Mouse (Mus musculus) mouse trophoblast stem cell (cell line): ENCODE data around the gene Dyx1c1.

ENCODE experiments used
- in situ Hi-C, 2 experiments: fragments of 300-500 bp; cut with MseI, MboI; formaldehyde crosslinking; loops; 2 replicates in 1 of 2; 3 replicates in 1 of 2; pipeline ENCODE4 v1.15.1; 2025

The Dyx1c1 gene

DNA sequence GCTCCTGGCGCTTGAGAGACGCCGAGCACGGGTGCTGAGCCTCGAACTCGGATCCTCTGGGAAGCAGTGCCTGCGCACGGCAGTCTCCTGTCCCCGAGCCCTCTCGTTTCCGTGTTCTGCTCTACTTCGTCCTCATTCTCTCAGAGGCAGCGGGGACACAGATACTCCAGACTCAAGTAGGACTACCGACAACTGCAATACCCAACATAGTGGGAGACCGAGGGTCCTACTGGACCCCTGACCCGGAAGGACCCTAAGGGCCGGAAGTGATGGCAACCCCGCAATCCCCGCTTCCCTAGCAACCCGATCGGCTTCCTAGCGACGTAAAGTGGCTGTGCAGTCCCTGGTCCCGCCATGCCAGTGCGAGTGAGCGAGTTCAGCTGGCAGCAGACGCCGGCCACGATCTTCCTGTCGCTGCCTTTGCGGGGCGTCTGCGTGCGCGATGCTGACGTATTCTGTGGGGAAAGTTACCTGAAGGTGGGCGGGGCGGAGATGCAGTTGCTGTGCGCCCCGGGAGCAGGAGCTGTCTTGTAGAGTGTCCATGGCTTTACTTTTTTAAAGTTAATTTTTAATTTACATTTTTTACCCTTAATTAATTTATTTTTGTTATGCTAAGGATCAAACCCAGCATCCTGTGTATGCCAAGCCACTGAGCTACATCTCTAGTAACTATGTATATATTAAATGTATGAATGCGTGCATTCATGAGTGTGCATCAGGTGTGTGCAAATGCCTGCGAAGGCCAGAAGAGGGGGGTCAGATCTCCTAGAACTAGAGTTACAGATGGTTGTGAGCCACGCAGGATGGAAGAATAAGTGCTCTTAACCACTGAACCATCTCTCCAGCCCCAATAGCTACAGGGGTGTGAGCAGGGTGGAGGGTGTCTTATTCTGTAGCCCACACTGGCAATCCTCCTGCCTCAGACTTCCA, at the start of gene Dyx1c1, which contains the start of gene Gm44503:
Dyx1c1 (plus strand) TSS at position 265 of the 930 bp plus-strand sequence.
Gm44503 (plus strand) TSS at position 332 of the 930 bp plus-strand sequence.
- in situ Hi-C loops: no loop called here

DNA sequence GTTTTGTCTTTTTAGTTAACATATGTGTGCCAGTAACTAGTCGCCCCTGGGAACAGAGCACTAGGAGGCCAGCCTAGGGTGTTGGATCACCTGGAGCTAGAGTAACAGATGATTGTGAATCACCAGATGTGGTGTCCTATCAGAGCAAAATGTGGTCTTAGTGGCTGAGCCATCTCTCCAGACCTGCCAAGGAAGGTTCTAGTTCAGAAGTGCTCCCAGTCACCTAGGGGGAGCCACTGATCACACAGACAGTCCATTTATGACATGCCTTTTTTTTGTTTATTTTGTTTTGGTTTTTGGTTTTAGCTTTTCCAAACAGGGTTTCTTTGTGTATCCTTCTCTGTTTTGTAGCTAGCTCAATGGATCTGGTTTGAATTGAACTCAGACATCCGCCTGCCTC, 47.2 kb upstream of the Dyx1c1 start:
- in situ Hi-C loops: no loop called here

DNA sequence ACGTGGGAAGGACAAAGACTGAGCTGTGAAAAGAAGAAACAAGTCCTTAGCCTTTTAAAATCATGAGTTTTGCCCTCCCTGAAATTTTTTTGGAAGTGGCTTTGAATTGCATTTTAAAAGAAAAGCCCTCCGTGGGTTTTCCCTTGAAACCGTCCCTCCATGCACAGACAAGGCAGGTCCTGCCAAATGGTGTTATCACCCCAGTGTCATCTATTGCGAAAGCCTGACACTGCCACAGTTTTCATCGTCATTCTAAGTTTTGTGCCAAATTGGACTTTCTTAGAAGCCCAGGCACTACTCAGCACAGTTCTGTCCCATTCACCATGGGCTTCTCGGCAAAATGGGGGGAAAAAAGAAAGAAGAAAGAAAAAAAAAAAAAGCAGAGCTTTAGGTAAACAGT, 45.0 kb upstream of the Dyx1c1 start:
- in situ Hi-C loops: no loop called here

DNA sequence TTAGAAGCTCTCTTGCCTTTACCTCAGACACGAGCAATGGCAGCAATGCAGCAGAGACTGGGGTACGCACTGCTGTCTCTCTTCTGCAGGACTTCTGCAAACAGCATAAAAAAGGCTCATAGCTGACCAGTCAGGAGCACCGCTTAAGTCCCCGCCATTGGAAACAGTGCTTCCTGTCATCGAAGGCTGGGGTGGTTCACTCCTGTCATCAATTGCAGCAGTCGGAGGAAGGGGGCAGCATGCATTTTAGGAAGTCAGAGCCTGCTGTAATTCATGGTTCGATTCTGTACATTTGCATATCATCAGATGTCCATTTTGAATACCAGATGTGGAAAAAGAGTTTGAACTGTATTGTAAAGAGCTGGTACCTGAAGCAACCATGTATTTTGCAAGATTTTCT, 42.9 kb upstream of the Dyx1c1 start:
- in situ Hi-C loops: no loop called here

DNA sequence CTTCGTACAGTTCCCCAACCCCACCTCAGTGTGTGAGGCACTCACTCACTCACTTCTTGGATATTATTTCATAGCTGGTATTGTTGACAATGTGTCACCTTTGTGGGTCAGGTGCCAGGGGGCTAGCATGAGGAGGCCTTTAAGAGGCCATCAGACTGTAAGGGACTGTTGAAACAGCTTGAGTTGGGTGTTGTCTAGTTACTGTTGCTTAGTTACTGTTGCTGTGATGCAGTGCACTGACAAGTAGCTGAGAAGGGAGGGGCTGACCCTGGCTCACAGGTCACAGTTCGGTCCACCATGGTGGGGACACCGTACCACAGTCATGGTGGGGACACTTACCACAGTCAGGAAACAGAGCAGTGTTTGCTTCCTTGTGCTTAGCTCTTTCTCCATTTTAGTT, 35.5 kb upstream of the Dyx1c1 start:
- in situ Hi-C loops: no loop called here

DNA sequence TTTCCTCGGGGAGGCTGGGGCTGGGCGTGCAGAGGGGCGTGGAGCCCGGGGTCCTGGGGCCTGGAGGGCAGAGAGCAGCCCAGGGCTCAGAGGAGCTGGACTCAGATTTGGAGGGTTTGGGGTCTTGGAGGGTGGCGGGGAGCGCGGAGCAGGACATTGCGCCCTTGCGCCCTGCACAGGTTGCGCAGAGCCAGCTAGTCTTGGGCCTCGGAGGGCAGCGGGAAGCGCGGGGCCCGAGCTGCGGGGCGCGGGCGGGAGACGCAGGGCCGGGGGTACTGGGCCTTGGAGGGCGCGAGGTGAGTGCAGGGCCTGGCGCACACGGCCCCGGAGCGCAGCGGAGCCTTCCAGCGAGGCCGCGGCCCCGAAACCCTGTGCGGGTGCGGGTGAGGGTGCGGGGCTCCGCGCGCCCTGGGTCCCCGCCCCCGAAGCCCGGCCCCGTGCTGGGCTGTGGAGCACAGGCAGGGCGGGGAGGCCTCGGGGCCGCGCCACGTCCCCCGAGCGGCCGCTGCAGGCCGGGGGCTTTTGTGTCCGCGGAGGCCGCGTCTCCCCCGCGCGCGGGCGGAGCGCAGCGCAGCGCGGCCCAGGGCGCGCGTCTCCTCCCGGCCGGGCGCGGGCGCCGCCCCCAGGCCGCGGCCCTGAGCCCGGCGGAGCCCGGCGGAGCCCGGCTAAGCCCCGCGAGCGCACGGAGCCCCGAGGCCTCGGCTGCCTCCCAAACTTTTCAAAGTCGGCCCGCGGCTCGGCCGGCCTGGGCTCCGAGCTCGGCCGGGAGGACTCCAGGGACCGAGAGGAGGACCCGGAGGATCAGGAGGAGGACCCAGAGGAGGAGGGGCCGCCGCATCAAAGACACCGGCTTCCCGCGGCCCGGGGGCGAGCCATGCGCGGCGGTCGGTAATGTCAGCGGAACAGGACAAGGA, 33.3 kb upstream of the Dyx1c1 start, which contains the start of gene Pygo1:
Pygo1 (plus strand) TSS at position 625 of the 914 bp plus-strand sequence.
- in situ Hi-C loops: no loop called here

DNA sequence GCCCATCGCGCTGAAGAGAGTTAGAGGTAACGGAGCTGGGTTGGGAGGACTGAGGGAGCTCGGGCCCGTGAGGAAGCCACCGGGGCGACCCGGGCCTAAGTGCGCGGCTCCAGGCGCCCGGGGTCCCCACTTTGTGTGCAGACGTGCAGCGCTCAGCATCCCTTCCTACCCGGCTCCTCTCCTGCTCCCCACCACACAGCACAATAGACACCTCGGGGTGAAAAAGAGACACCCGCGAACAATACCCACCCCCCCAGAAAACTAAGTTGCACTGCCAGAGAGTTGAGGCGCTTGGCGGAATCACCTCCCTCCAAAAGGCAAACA, 32.7 kb upstream of the Dyx1c1 start:
- in situ Hi-C loops: no loop called here

DNA sequence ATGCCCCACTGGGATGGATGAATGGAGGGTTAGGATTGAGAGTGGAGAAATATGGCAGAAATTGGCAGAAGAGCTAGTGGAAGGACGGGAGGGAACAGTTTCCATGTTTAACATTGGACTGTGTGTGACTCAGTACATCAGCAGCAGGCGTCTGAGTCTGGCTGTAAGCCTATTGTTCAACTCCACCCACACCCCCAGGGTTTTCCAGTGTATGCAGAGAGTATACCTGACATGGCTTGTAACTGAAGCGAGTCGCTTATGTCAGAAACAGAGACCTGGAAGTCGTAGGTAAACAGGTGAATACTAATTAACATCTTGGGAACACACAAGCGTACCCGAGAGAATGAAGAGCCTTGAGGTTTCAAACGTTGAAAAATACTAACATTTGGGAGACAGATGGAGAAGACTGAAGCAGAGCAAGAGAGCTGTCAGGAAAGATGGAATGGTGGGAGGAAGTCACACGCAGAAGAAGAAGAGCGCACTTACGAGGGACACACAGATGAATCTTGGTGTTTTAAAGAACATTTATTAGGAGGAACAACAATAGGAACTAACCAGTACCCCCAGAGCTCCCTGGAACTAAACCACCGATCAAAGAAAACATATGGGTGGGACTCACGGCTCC, 27.3 kb upstream of the Dyx1c1 start:
- in situ Hi-C loops: no loop called here

DNA sequence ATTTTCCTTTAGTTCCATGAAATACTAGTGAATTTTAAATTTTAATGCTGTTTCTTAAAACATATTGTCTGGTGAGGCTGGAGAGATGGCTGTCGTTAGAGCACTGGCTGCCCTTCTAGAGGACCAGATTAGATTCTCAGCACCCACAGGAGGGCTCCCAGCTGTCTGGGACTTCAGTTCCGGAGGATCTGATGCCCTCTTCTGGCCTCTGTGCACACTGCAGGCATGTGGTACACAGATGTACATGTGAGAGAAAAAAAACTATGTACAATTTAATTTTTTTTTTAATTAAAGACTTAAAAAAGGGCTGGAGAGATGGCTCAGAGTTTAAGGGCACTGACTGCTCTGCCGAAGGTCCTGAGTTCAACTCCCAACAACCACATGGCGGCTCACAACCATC, 23.3 kb upstream of the Dyx1c1 start:
- in situ Hi-C loops: no loop called here

DNA sequence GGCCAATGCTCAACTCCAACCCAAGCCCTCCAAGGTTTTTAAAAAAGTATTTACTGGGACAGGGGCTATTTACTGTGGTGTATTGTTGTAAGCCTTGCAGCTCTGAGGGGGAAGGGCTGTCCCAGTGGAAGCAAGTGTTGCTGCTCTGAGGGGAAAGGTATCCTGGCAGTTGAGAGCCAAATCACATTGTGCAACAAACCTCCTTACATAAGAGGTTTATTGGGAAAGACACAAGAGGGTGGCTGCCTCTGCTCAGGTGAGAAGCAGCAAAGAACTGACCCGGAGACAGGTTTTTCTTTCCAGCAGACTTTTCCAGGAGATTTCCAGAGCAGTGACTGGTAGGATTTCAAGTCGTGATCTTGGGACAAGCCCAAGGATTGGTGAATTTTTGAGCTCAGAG, 22.3 kb upstream of the Dyx1c1 start:
- in situ Hi-C loops: no loop called here

DNA sequence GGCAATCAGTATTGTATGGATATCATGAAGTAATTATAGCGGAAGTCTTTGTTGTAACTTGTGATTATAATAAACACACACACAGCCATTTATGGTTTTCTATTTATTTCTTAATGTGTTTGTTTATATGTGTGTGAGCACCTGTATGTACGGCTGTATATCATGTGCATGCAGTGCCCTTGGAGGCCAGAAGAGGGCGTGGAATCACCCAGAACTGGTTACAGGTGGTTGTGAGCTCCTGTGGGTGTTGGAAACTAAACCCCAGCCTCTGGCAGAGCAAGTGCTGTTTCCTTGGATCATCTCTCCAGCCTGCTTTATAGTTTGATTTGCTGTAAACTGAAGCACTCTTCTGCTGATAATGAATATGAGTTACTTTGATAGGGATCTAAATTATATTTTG, 15.2 kb upstream of the Dyx1c1 start:
- in situ Hi-C loops: no loop called here

DNA sequence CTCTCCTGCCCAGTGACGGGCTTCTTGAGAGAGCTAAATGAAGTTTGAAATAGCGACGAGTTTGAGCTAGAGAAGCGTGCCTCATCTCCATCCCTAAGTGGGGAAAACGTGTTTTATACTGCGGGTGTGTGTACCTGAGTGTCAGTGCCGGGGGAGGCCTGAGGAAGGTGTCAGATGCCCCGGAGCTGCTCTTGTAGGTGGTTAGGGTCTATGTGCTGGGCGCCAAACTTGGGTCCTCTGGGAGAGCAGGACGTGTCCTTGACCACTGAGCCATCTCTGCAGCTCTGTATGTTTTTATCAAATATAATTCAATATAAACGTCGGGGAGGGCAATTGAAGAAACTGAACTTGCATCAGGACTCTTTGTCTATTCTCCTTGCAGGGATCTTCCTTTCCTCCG, 14.3 kb upstream of the Dyx1c1 start:
- in situ Hi-C loops: no loop called here

DNA sequence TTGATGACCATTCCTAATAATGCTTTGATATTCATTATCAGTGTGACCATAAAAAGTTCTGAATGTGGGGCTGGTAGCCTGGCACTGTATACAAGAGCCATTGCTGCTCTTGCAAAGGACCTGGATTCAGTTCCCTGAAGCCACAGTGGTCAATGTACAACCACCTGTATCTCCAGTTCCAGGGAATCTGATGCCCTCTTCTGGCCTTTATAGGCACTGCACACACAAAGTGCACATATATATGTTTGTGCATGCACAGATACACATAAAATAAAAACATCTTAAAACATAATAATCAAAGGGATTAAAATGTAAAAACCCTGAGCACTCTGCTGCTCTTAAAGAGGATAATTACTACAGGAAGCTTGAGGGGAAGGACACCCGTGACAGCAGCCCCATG, 11.6 kb upstream of the Dyx1c1 start:
- in situ Hi-C loops: no loop called here

DNA sequence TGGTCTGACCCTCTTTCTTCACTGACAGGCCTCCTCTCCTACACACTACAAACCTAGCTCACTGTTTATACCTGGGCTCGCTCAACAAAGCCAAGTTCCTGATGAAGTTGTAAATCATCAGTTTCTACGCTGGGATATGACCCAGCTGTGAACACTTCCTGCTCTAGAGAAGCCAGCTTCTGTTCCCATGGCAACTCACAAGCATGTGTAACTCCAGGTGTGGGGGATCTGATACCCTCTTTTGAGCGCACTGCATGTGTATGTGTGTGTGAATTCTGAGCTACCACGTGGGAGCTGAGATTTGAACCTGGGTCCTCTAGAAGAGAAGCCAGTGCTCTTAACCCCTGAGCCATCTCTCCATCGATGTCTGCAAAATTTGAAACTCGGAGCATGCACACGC, 9.0 kb upstream of the Dyx1c1 start:
- in situ Hi-C loops: no loop called here

DNA sequence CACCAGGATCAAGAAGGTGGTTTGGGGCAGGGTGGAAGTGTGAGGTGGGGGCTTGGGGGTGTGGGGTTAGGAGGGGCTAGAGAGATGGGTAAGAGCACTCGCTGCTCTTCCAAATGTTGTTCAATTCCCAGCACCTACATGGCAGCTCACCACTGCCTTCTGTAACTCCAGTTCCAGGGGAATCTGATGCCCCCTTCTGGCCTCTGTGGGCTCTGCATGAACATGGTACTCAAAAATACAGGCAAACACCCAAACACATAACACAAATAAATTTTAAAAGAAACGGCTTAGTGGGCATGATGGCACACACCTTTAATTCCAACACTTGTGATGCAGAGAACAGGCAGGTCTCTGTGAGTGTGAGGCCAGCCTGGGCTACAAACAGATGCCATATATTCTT, 3.8 kb upstream of the Dyx1c1 start:
- in situ Hi-C loops: no loop called here

DNA sequence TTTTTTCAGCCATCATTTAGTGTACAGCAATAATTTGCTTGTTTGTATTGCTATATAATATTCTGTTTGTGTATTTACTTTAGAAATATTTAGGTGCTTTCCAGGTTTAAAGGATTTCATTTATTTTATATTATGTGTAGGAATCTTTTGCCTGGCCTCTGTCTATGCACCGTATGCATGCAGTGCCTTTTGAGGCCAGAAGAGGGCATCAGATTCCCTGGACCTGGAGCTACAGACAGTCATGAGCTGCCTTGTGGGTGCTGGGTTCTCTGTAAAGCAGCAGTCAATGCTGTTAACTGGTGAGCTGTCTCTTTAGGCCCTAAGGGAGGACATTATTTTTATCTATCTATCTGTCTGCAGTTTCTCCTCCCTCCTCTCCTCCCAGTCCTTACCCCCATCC, 3.0 kb upstream of the Dyx1c1 start:
- in situ Hi-C loops: no loop called here

DNA sequence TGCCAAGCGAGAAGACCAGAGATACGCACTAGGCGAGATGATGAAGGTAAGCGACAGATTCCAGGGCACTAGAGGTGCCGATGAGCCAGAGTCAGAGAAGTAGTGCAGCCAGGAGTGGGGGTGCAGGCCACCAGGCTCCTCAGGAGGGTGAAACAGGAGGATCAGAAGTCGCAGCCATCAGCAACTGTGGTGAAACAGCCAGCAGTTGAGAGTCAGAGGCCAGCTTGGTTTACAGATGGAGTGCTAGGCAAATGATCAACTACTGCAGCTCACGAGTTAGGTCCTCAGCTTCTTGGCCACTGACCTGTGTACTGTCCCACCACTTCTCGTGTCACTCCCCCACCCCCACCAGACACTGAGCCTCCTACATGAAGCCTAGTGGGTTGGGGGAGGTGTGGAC, 2.8 kb downstream of the Dyx1c1 start:
- in situ Hi-C loops: loop anchor here in 1 of 2 experiments (10.0 kb wide), 1 partner anchor 133 kb away; no protein-coding TSS in a partner anchor

DNA sequence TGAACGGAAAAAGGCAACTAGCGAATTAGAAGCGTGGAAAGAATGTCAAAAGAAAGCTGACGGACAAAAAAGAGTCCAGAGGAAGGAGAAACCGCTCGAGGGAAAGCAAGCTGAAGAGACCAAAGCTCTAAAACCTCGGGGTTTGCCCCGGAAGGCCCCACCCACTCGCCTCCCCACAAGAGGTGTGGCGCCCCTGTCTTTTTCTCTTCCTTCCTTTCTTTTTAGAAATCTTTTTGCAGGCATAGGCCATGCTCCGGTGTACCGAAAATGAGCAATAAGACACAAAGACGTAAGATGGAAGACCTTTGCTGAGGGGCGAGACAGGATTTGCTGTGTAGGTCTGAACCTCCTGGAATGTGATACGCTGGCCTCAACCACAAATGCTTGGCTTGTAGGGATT, 3.4 kb downstream of the Dyx1c1 start:
- in situ Hi-C loops: loop anchor here in 1 of 2 experiments (10.0 kb wide), 1 partner anchor 133 kb away; no protein-coding TSS in a partner anchor

DNA sequence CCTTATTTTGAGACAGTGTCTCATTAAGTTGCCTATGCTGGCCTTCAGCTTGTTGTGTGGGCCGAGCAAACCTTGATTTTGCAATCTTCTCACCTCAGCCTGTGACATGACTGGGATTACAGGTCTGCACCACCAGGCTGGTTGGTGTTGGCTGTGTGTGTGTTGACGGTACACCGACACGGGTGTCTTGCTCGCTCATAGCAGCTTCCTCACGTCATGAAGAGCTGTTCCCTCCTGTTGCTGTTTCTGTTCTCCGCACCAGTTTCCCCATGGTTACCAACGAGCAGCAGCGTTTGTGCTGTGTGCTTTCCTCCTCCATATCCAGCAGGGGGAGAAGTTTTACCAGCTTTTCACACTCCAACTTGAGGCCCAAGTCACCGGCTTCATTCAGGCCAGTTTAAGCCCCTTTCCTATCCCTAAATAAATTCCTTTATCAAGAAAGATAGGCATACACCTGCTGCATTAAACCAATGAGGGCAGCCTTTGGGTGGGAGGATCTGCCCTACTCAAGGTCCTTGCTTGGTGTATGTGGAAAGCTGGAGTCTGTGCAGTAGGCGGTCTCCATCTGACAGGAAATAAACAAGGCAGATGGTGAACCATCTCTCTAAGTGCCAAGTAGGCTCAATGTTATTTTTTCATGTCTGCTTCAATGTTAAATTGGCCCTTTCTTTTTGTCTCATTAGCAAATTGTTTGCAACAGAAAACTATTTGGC, 9.9 kb downstream of the Dyx1c1 start:
- in situ Hi-C loops: loop anchor here in 1 of 2 experiments (10.0 kb wide), 1 partner anchor 126 kb away; no protein-coding TSS in a partner anchor

DNA sequence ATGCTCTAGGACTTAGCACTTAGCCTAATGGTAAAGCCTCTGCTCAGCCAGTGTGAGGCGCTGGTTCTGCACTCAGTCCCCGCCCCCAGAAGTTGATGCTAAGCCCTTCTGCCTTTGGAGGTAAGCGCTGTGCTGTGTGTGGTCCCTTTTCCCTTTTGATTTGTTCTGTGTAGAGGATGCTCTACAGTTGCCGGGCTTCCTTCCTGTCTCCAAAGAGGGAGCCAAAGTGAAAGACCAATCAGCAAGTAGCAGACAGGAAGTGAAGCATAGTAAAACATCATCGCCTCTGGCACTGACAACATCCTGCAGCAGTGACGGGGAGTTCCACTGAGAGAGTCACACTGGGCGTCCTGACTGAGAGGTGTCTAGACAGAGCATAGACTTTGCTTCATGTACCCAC, 11.3 kb downstream of the Dyx1c1 start:
- in situ Hi-C loops: loop anchor here in 1 of 2 experiments (10.0 kb wide), 1 partner anchor 125 kb away; no protein-coding TSS in a partner anchor

DNA sequence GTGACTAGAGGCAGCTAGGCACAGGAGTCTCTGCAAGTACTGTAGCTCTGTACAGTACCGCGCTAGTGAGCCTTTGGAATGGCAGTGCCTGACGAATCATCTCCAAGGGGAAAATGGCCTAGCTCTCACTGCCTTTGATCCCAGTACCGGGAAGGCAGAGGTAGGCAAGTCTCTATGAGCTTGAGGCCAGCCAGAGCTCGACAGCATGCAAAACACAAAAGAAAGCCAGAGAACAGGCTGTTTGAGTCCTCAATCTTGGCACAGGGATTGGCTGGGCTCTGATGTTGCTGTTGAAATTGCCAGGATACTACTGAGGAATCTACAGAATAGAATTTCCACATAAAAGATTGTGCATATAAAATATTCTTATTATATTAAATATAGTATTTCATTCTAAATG, 13.8 kb downstream of the Dyx1c1 start:
- in situ Hi-C loops: no loop called here
